Mouse (Mus musculus) left cerebral cortex, adult 8-10 months (tissue): ENCODE measurements at regions not wholly inside any gene's neighbourhood (a gene's known extent, or its start where the extent isn't known, plus 50 kb on each side); places are given as distances from the start of the nearest gene placed in this dataset.
A peak's percentile ranks its signal among the peaks of the same experiment; 100 is the strongest.
"Not testable (repeated sequence)": the region's sequence is repeated elsewhere in the genome, so short reads cannot be mapped to it uniquely, and the experiment has no call there.

Source experiments
- DNase-seq, 2 experiments: peaks; one replicate each; pipeline ENCODE4 v3.0.0; 2022; ENCODE audit warnings: low spot score in 2 of 2

- DNase-seq = no peak
These were observed 527.4 kb upstream of the Gm5150 start for GRCm38 (mm10) chr3:16533643-16534042.

DNA sequence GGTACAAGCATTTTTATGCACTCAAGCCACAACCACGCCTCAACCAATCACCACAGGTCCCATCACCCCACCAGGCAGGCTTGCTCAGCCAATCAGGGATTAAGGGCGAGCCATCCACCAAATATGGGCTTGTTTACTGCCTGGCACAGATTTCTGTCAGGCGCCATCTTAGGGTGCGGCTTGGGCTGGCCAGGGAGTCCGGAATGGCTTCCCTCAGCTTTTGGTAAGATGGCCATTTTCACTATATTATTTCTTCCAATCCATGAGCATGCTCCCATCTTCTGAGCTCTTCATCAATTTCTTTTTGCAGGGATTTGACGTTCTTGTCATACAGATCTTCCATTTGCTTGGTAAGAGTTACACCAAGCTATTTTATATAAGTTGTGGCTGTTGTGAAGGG lies 521.3 kb upstream of the Gm5150 start:
- DNase-seq = not testable (repeated sequence)

- DNase-seq = not testable (repeated sequence)
These were observed 482.2 kb upstream of the Gm5150 start for GRCm38 (mm10) chr3:16488431-16488830.

GRCm38 (mm10) chr3:16482750-16483149 lies 476.5 kb upstream of the Gm5150 start:
- no peak for DNase-seq

- no peak for DNase-seq
These were observed 465.1 kb upstream of the Gm5150 start for GRCm38 (mm10) chr3:16471360-16471759.

DNA sequence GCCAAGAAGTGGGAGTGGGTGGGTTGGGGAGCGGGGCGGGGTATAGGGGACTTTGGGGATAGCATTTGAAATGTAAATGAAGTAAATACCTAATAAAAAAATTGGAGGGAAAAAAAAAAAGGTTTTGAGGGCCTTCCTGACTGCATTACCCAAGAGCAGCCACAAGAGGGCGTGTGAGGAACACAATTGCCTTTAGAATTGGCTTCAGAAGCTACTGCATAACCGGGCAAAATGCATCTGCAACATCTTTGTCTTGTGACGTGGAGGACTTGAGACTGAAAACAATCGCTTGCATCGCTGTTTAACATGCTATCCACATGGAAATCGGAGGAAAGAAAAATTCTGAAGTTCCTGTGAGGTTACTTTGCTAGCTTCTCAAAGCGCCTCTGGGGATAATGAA lies 460.2 kb upstream of the Gm5150 start:
- DNase-seq = peak; percentile 47 to 51

DNA sequence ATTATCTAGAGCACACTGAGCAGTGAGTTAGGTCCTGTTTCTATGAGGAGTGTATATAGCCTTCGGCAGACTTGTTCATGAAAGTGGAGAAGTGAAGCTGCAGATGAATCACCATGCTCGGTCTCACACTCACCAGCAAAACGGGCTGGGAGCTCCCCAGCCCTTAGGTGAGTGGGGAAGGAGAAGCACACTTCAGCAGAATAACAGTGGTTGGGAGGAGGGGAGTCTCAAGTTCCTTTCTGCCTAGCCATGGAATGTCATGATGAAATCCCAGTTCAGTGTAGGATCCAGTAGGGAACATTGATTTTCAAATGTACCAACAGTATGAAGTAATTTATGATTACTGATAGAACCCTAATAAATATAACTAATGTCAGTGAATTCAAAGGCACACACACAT lies 459.1 kb upstream of the Gm5150 start:
- DNase-seq = no peak

GRCm38 (mm10) chr3:16464301-16464700 lies 458.1 kb upstream of the Gm5150 start:
- no peak for DNase-seq

GRCm38 (mm10) chr3:16433033-16433432 lies 426.8 kb upstream of the Gm5150 start:
- no peak for DNase-seq

DNA sequence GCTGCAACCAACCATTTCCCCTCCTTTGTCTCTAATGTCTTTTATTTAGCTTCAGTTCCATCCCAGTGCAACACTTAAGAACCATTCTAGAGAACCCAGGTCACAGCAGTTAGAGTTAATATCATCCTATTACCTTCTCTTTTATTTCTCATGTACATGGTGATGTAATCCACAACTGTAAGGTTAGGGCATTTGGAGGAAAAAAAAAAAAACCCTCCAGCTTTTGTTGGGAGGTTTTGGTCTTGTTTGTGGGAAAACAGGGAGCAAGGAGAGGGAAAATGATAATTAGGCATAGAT lies 425.5 kb upstream of the Gm5150 start:
- DNase-seq = no peak

DNA sequence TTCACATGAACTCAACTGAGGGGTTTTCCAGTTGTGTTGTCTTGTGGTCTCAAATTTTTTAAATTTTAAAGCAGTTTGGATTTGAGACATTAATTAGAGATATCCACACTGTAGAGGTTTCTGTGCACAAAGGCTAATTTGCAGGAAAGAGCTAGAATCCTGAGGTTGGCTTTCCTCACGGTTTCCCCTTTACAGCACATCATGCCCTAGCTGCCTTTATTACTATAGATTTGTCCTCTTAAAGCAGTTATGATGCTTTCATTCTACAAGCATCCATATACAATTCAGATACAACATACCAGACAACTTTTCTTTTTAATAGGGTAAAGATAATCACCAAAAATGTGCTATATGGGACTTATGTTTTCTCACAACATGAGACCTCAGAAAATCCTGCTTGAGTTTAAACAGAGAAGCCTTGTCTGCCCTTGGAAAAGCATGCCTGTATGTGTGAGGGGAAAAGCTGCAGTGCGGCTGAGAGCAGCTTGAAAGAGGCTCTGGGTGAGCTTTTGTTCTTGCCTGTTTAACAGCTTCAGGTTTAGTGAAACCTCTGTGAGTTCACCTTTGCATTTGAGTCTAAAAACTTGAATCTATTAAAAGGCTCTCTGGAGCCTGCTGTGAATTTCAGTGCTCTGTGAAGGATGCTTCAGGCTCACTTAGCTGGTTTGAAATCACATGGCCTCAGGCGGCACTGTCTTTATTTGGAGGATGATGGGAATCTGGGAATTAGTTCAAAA lies 425.0 kb upstream of the Gm5150 start:
- DNase-seq = no peak
